Mouse (Mus musculus): Measurements from ENCODE around the gene Bpifc. TPM values are rescaled to one million over a fixed set of nuclear protein-coding genes. Genes with fewer than 3 reads are reported as not detected.

Bpifc gene
- polyA plus RNA-seq (2015; fragmentation: Nextera tagmentation; extraction: Ambion mirVana) = 0.13 and 0.22 TPM in 2 replicates

DNA sequence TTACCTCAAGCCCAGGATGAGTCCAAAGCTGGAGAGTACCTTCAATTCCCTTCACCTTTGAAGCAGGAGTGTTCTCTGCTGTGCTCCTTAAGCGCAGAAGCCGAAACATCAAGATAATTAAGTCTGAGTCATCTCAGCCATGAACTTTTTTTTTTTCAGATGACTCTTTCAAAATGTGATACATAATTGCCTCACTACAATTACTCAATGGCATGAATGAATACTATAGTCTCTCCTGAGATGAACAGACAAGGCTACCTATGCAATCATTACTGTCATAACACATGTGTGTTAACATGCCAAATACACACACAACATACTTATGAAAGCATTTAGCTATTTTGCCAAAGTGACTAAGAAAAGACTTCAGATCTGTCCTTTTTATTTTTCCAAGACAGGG, at the start of gene Bpifc:
Bpifc (minus strand) TSS at position 115 of the 400 bp plus-strand sequence.
- Histone ChIP-seq H3K4me1 (no peaks in the 10 kb centered on the region), H3K9ac (no peak within 1 kb of the TSS), H3K27me3 (no peaks in the 10 kb centered on the region), H3K4me2 (no peak within 1 kb of the TSS), H3K36me3 (no peaks in the 10 kb centered on the region), H3K27ac (no peak within 1 kb of the TSS), H3K4me3 (no peak within 1 kb of the TSS), H3K9me3 (no peaks in the 10 kb centered on the region)
- no peak for ATAC-seq (ENCODE audit: borderline replicate concordance, extremely low read depth, low FRiP score, low TSS enrichment)
- WGBS = 92% methylated on average over 2 of the region's 2 CpGs

DNA sequence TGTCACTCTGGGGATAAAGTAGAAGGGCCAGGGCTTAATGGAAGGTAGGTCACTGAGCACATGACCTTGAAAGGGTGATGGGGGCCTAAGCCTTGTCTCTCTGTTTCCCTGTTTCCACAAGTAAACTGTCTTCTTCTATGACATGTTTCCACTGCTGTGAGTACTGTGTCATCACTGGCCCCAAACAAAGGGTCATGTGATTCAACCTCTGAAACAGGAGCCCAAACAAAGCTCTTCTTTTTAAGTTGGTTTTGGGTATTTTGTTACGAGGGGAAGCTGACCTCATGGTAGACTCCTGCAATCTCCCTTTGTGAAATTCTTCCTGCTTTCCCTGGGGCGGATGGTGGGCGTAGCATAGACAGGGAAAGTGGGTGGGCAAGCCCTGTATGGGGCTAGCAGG, 48.6 kb upstream of the Bpifc start:
- H3K4me3 ChIP-seq = no peak overlapping the region
- 63% methylated on average over 3 of the region's 3 CpGs for WGBS
- 0 out of 2 replicates have a peak, but pooled peaks cover 4% of the 10 kb centered on the region for H3K9me3 ChIP-seq
- no peak for ATAC-seq (ENCODE audit: borderline replicate concordance, extremely low read depth, low FRiP score, low TSS enrichment)
- no peak overlapping the region for H3K4me2 ChIP-seq
- H3K4me1 ChIP-seq = peaks cover 13% of the 10 kb centered on the region
- no peak overlapping the region for H3K27ac ChIP-seq
- no peaks in the 10 kb centered on the region for H3K27me3 ChIP-seq
- H3K36me3 ChIP-seq = no peaks in the 10 kb centered on the region
- no peak overlapping the region for H3K9ac ChIP-seq

DNA sequence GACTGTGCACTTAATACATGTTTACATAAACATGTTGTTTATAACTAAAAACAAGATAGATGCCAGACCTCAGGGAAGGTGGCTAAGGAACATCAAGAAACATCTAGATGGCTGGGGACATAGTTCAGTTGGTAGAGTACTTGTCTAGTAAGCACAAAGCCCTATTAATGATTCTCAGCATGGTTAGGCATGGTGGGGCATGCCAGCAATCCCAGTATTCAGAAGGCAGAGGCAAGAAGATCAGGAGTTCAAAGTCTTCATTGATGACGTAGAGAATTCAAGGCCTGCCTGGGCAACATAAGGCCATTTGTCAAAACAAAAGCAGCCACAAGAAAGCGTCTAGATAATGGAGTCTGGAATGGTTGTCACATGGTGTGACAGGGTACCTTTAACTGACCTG, 46.0 kb upstream of the Bpifc start:
- Histone ChIP-seq H3K27me3 (no peaks in the 10 kb centered on the region), H3K36me3 (no peaks in the 10 kb centered on the region), H3K4me2 (no peak overlapping the region), H3K9me3 (0 out of 2 replicates have a peak, but pooled peaks cover 4% of the 10 kb centered on the region), H3K4me3 (no peak overlapping the region), H3K9ac (no peak overlapping the region), H3K4me1 (peaks cover 5% of the 10 kb centered on the region; the same call in 1 of the 2 replicates), H3K27ac (no peak overlapping the region)
- WGBS = 50% methylated on average over 2 of the region's 2 CpGs
- ATAC-seq (ENCODE audit: borderline replicate concordance, extremely low read depth, low FRiP score, low TSS enrichment) = no peak

- Histone ChIP-seq H3K4me1 (peaks cover 5% of the 10 kb centered on the region; the same call in 1 of the 2 replicates), H3K9me3 (0 out of 2 replicates have a peak, but pooled peaks cover 4% of the 10 kb centered on the region), H3K27ac (no peak overlapping the region), H3K27me3 (no peaks in the 10 kb centered on the region), H3K36me3 (no peaks in the 10 kb centered on the region), H3K4me2 (no peak overlapping the region), H3K4me3 (no peak overlapping the region), H3K9ac (no peak overlapping the region)
- ATAC-seq (ENCODE audit: borderline replicate concordance, extremely low read depth, low FRiP score, low TSS enrichment) = no peak
- 72% methylated on average over 11 of the region's 11 CpGs for WGBS
These were observed 45.6 kb upstream of the Bpifc start for GRCm38 (mm10) chr10:86057286-86057685.

DNA sequence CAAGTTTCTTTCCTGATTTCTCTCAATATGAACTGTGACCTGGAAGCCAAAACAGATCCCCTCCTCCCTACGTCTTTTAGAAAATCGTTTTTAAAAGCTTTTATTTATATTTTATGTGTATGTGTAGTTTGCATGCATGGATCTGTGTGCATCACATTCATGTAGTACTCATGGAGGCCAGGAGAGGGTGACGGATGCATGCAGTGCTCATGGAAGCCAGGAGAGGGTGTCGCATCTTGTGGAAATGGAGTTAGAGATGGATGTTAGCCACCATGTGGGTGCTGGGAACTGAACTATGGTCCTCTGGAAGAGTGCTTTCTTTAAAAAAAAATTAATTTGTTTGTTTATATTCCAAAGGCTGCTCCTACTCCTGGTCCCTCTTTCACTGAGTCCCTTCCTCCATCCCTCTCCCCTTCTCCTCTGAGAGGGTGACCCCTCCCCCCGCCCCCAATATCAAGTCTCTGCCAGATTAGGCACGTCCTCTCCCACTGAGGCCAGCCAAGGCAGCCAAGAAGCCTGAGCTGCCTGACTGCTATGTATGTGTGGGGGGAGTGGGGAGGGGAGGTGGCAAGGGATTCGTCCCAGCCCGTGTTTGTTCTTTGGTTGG, 44.7 kb upstream of the Bpifc start:
- Histone ChIP-seq H3K4me3 (no peak overlapping the region), H3K27ac (no peak overlapping the region), H3K9me3 (0 out of 2 replicates have a peak, but pooled peaks cover 4% of the 10 kb centered on the region), H3K4me2 (no peak overlapping the region), H3K4me1 (peaks cover 5% of the 10 kb centered on the region; the same call in 1 of the 2 replicates), H3K27me3 (no peaks in the 10 kb centered on the region), H3K9ac (no peak overlapping the region), H3K36me3 (no peaks in the 10 kb centered on the region)
- WGBS = 75% methylated on average over 8 of the region's 8 CpGs
- ATAC-seq (ENCODE audit: borderline replicate concordance, extremely low read depth, low FRiP score, low TSS enrichment) = peak; percentile 57; the same call in 1 of the 2 replicates

- H3K27ac ChIP-seq = no peak overlapping the region
- 72% methylated on average over 10 of the region's 10 CpGs for WGBS
These were observed 41.3 kb upstream of the Bpifc start for GRCm38 (mm10) chr10:86052818-86053522.

GRCm38 (mm10) chr10:86050522-86050921, 38.8 kb upstream of the Bpifc start:
- Histone ChIP-seq H3K27ac (no peak overlapping the region), H3K27me3 (no peaks in the 10 kb centered on the region), H3K36me3 (0 out of 2 replicates have a peak, but pooled peaks cover 3% of the 10 kb centered on the region), H3K4me3 (no peak overlapping the region), H3K9me3 (no peaks in the 10 kb centered on the region), H3K4me2 (no peak overlapping the region), H3K4me1 (no peaks in the 10 kb centered on the region), H3K9ac (no peak overlapping the region)
- WGBS = 77% methylated on average over 2 of the region's 2 CpGs
- ATAC-seq (ENCODE audit: borderline replicate concordance, extremely low read depth, low FRiP score, low TSS enrichment) = no peak

More at GRCm38 (mm10) chr10:86052818-86053522, 41.3 kb upstream of the Bpifc start:
- Histone ChIP-seq H3K36me3 (no peaks in the 10 kb centered on the region), H3K4me2 (no peak overlapping the region), H3K9me3 (0 out of 2 replicates have a peak, but pooled peaks cover 4% of the 10 kb centered on the region), H3K4me3 (no peak overlapping the region), H3K27me3 (no peaks in the 10 kb centered on the region), H3K9ac (no peak overlapping the region), H3K4me1 (peaks cover 5% of the 10 kb centered on the region; the same call in 1 of the 2 replicates)
- no peak for ATAC-seq (ENCODE audit: borderline replicate concordance, extremely low read depth, low FRiP score, low TSS enrichment)

GRCm38 (mm10) chr10:86047786-86048185, 36.1 kb upstream of the Bpifc start:
- H3K4me3 ChIP-seq = no peak overlapping the region
- H3K27me3 ChIP-seq = no peaks in the 10 kb centered on the region
- no peaks in the 10 kb centered on the region for H3K4me1 ChIP-seq
- no peaks in the 10 kb centered on the region for H3K9me3 ChIP-seq
- 0 out of 2 replicates have a peak, but pooled peaks cover 3% of the 10 kb centered on the region for H3K36me3 ChIP-seq
- no peak overlapping the region for H3K27ac ChIP-seq
- no peak overlapping the region for H3K4me2 ChIP-seq
- no peak for ATAC-seq (ENCODE audit: borderline replicate concordance, extremely low read depth, low FRiP score, low TSS enrichment)
- H3K9ac ChIP-seq = no peak overlapping the region
- 90% methylated on average over 9 of the region's 9 CpGs for WGBS

DNA sequence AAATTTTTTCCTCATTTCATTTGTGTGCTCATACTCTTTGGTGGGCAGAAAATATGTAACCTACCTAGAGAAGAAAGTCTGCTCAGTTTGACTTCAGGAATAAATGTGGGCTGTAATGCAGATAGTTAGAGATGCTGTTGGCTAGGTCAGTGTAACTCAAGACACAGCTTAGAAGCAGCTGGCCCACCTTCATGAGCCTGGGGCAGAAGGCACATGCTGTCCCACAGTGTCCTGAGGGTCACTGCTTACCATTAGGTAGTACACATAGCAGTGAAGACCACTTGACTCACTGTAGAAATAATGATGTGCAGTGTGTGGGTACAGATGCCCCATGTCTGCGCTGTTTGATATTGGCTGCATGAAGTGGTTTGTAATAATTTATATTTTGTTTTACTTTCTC, 34.7 kb upstream of the Bpifc start:
- Histone ChIP-seq H3K4me2 (no peak overlapping the region), H3K27ac (no peak overlapping the region), H3K4me1 (no peaks in the 10 kb centered on the region), H3K36me3 (0 out of 2 replicates have a peak, but pooled peaks cover 3% of the 10 kb centered on the region), H3K27me3 (no peaks in the 10 kb centered on the region), H3K9ac (no peak overlapping the region), H3K4me3 (no peak overlapping the region), H3K9me3 (no peaks in the 10 kb centered on the region)
- 89% methylated on average over 1 of the region's 1 CpGs for WGBS
- ATAC-seq (ENCODE audit: borderline replicate concordance, extremely low read depth, low FRiP score, low TSS enrichment) = no peak

DNA sequence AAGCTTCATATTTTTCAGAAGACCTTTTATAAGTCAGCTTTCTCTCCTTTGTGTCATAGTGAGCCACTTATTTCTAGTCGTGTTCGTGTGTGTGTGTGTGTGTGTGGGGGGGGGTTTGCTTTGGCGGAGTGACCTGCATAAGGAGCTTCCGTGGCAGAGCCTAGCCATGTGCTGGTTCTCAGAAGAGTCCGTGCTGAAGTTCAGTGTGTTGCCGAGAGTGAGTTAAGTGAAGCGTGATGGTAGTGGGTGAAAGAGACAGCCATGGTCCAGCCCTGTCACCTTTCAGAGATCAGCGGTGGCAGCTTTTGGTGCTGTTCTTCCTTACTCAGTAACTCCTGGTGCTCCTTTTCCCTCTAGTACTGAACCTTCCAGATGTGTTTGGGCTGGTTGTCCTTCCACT, 32.4 kb upstream of the Bpifc start:
- ATAC-seq (ENCODE audit: borderline replicate concordance, extremely low read depth, low FRiP score, low TSS enrichment) = no peak
- WGBS = 87% methylated on average over 8 of the region's 8 CpGs
- Histone ChIP-seq H3K27ac (no peak overlapping the region), H3K36me3 (0 out of 2 replicates have a peak, but pooled peaks cover 3% of the 10 kb centered on the region), H3K4me3 (no peak overlapping the region), H3K4me2 (no peak overlapping the region), H3K27me3 (no peaks in the 10 kb centered on the region), H3K9ac (no peak overlapping the region), H3K9me3 (no peaks in the 10 kb centered on the region), H3K4me1 (no peaks in the 10 kb centered on the region)

- Histone ChIP-seq H3K36me3 (peaks cover 3% of the 10 kb centered on the region; the same call in 1 of the 2 replicates), H3K27ac (no peak overlapping the region), H3K4me1 (no peaks in the 10 kb centered on the region), H3K4me2 (no peak overlapping the region), H3K27me3 (no peaks in the 10 kb centered on the region), H3K4me3 (no peak overlapping the region), H3K9ac (no peak overlapping the region), H3K9me3 (no peaks in the 10 kb centered on the region)
- no peak for ATAC-seq (ENCODE audit: borderline replicate concordance, extremely low read depth, low FRiP score, low TSS enrichment)
- 79% methylated on average over 4 of the region's 4 CpGs for WGBS
These were observed 32.0 kb upstream of the Bpifc start for GRCm38 (mm10) chr10:86043651-86044050.
